Mouse (Mus musculus) small intestine, adult 2 months (tissue): ENCODE measurements around the gene Mamdc2.

Experiments used
- CTCF ChIP-seq: fragments of 200-500 bp; IDR thresholded peaks from 2 replicates; pipeline ENCODE4 v1.5.1; 2012; ENCODE audit warnings: low read depth, mild to moderate bottlenecking, control low read depth, inconsistent platforms, low read length, moderate library complexity, mixed read lengths; ENCODE audit not compliant: insufficient replicate concordance, insufficient read length; ENCODE audit errors: extremely low read depth
- POLR2A ChIP-seq: fragments of 200-500 bp; IDR thresholded peaks from 2 replicates; pipeline ENCODE4 v1.6.1; 2012; ENCODE audit warnings: low read depth, mild to moderate bottlenecking, control low read depth, inconsistent platforms, low read length, moderate library complexity

GRCm38 (mm10) chr19:23317295-23317988 lies 130.8 kb downstream of the Mamdc2 start:
- TF ChIP-seq CTCF = no peak
- TF ChIP-seq POLR2A = no peak
